Mouse (Mus musculus): ENCODE measurements around the gene Slc9a6. TPM values are rescaled to one million over a fixed set of nuclear protein-coding genes. Genes with fewer than 3 reads are reported as not detected.

Slc9a6 gene
- total and polyA plus RNA-seq, 3 experiments = 9.0 to 15.7 (median 15.0) TPM

DNA sequence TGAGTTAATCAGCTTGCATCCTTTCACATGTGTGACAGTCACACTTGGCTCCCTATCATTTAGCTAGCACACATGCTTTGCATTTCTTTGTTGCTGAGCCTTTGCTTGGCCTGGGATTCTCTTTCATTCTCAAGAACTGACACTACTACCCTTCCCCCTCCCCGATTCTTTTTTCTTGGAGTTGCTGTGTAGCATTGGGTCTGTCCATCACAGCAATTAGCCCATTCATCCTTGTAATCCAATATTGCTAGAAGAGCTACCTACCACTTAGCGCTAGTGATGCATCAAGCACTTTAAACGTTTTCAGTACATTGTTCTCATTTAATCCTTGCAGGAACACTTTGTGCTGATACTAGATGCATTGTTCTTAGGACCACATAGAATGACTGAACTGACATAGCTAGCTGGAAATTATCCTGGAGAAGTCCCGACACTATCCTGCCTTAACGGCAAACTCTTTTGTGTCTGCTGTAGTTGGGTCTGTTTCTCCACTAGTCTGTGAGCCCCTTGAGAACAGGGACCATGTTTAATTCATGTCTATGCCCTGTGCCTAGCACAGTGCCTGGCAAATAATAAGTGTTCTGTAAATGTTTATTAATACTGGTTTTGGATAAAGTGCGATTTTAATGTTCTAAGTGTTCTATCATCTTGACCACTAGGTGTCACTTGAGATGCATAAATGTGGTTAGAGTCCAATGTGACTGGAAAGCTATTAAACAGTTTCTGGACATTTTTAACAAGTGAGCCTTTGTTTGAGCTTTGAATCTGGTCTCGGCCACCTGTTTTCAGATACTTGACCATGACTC, 40.2 kb downstream of the Slc9a6 start:
- H3K36me3 ChIP-seq (replicated peaks) = peaks cover 11% of the 10 kb centered on the region
- DNase-seq (ENCODE audit: low spot score) (no peak), ATAC-seq (ENCODE audit: extremely low read depth, insufficient number of reproducible peaks, low FRiP score, poor library complexity, severe bottlenecking) (no peak; the same call in 1 of the 2 replicates)
- H3K27me3 ChIP-seq (ENCODE audit: insufficient read depth, low read length) = no peaks in the 10 kb centered on the region
- no peak overlapping the region for H3K4me3 ChIP-seq (ENCODE audit: low read depth, low read length)
- H3K9me3 ChIP-seq (replicated peaks) = no peaks in the 10 kb centered on the region
- TF ChIP-seq GATA1 (IDR thresholded peaks at IDR 0.05; ENCODE audit: borderline replicate concordance, low read length) = no peak
- no peak for TF ChIP-seq CTCF (IDR thresholded peaks at IDR 0.05; ENCODE audit: low read depth, low read length)
- TF ChIP-seq POLR2AphosphoS5 (IDR thresholded peaks at IDR 0.05; ENCODE audit: insufficient replicate concordance, low read depth, low read length) = no peak
- no peak for TF ChIP-seq GATA2 (IDR thresholded peaks at IDR 0.05; ENCODE audit: borderline replicate concordance, low read depth, low read length)
- H3K4me1 ChIP-seq (ENCODE audit: insufficient read depth, low read depth, low read length) = no peaks in the 10 kb centered on the region

DNA sequence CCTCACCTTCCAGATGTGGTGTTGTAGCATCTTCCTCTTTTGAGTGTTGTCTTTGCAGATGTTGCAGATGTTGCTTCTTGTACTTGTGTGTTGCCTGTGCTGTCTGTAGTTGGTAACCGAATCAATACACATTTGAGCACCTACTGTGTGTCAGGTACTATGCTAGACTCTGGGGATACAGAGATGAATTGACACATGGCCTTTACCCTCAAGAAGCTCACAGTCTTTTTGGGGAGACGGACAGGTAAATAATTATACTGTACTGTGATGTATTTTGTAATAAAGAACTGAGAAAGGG, 40.7 kb downstream of the Slc9a6 start:
- H3K27me3 ChIP-seq (ENCODE audit: insufficient read depth, low read length) = no peaks in the 10 kb centered on the region
- H3K4me1 ChIP-seq (ENCODE audit: insufficient read depth, low read depth, low read length) = no peaks in the 10 kb centered on the region
- no peak overlapping the region for H3K4me3 ChIP-seq (ENCODE audit: low read depth, low read length)
- no peaks in the 10 kb centered on the region for H3K9me3 ChIP-seq (replicated peaks)
- ATAC-seq (ENCODE audit: extremely low read depth, insufficient number of reproducible peaks, low FRiP score, poor library complexity, severe bottlenecking) = no peak
- no peak for DNase-seq (ENCODE audit: low spot score)
- H3K36me3 ChIP-seq (replicated peaks) = peaks cover 15% of the 10 kb centered on the region
- TF ChIP-seq TAL1 (conservative IDR thresholded peaks at IDR 0.05; ENCODE audit: low read depth, low read length) (no peak), GATA1 (IDR thresholded peaks at IDR 0.05; ENCODE audit: borderline replicate concordance, low read length) (no peak), GATA2 (IDR thresholded peaks at IDR 0.05; ENCODE audit: borderline replicate concordance, low read depth, low read length) (no peak), CTCF (IDR thresholded peaks at IDR 0.05; ENCODE audit: low read depth, low read length) (no peak), POLR2AphosphoS5 (IDR thresholded peaks at IDR 0.05; ENCODE audit: insufficient replicate concordance, low read depth, low read length) (no peak)

DNA sequence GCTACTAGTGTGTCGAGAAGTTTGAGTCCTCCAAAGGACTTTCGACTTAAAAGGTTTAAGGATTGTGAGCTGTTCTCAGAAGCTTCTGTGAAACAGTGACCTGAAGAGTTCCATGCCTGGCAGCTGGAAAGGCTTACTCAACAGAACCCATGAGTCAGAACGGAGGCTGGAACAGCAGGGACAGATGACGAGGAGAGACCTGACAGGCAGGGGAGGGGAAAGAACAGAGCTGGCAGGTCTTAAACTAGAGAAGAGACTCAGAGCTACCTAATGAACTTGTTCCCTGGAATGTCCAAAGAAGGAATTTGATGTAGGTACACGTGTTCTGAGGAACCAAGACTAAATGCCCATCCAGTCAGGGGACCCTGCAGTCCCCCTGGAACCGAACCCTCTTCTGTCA, 41.3 kb downstream of the Slc9a6 start:
- H3K36me3 ChIP-seq (replicated peaks) = peaks cover 14% of the 10 kb centered on the region
- no peak overlapping the region for H3K4me3 ChIP-seq (ENCODE audit: low read depth, low read length)
- no peak for DNase-seq (ENCODE audit: low spot score)
- H3K4me1 ChIP-seq (ENCODE audit: insufficient read depth, low read depth, low read length) = no peaks in the 10 kb centered on the region
- ATAC-seq (ENCODE audit: extremely low read depth, insufficient number of reproducible peaks, low FRiP score, poor library complexity, severe bottlenecking) = no peak
- H3K9me3 ChIP-seq (replicated peaks) = no peaks in the 10 kb centered on the region
- no peaks in the 10 kb centered on the region for H3K27me3 ChIP-seq (ENCODE audit: insufficient read depth, low read length)
- TF ChIP-seq TAL1 (conservative IDR thresholded peaks at IDR 0.05; ENCODE audit: low read depth, low read length) (no peak), CTCF (IDR thresholded peaks at IDR 0.05; ENCODE audit: low read depth, low read length) (no peak), GATA1 (IDR thresholded peaks at IDR 0.05; ENCODE audit: borderline replicate concordance, low read length) (no peak), GATA2 (IDR thresholded peaks at IDR 0.05; ENCODE audit: borderline replicate concordance, low read depth, low read length) (no peak), POLR2AphosphoS5 (IDR thresholded peaks at IDR 0.05; ENCODE audit: insufficient replicate concordance, low read depth, low read length) (no peak)

GRCm38 (mm10) chrX:56651738-56652137, 42.2 kb downstream of the Slc9a6 start:
- TF ChIP-seq CTCF (IDR thresholded peaks at IDR 0.05; ENCODE audit: low read depth, low read length) = no peak
- TF ChIP-seq GATA1 (IDR thresholded peaks at IDR 0.05; ENCODE audit: borderline replicate concordance, low read length) = no peak
- TF ChIP-seq POLR2AphosphoS5 (IDR thresholded peaks at IDR 0.05; ENCODE audit: insufficient replicate concordance, low read depth, low read length) = no peak
- TF ChIP-seq GATA2 (IDR thresholded peaks at IDR 0.05; ENCODE audit: borderline replicate concordance, low read depth, low read length) = no peak
- TF ChIP-seq TAL1 (conservative IDR thresholded peaks at IDR 0.05; ENCODE audit: low read depth, low read length) = no peak
- Histone ChIP-seq H3K27me3 (ENCODE audit: insufficient read depth, low read length) (no peaks in the 10 kb centered on the region), H3K36me3 (replicated peaks) (peaks cover 14% of the 10 kb centered on the region), H3K4me3 (ENCODE audit: low read depth, low read length) (no peak overlapping the region), H3K9me3 (replicated peaks) (no peaks in the 10 kb centered on the region), H3K4me1 (ENCODE audit: insufficient read depth, low read depth, low read length) (no peaks in the 10 kb centered on the region)
- ATAC-seq (ENCODE audit: extremely low read depth, insufficient number of reproducible peaks, low FRiP score, poor library complexity, severe bottlenecking) = no peak
- no peak for DNase-seq (ENCODE audit: low spot score)

GRCm38 (mm10) chrX:56655686-56656085, 46.1 kb downstream of the Slc9a6 start:
- Histone ChIP-seq H3K27me3 (ENCODE audit: insufficient read depth, low read length) (no peaks in the 10 kb centered on the region), H3K36me3 (replicated peaks) (peaks cover 25% of the 10 kb centered on the region), H3K4me1 (ENCODE audit: insufficient read depth, low read depth, low read length) (no peaks in the 10 kb centered on the region), H3K9me3 (replicated peaks) (no peaks in the 10 kb centered on the region), H3K4me3 (ENCODE audit: low read depth, low read length) (no peak overlapping the region)
- ATAC-seq (ENCODE audit: extremely low read depth, insufficient number of reproducible peaks, low FRiP score, poor library complexity, severe bottlenecking) (no peak), DNase-seq (ENCODE audit: low spot score) (no peak)
- TF ChIP-seq GATA1 (IDR thresholded peaks at IDR 0.05; ENCODE audit: borderline replicate concordance, low read length) (no peak), GATA2 (IDR thresholded peaks at IDR 0.05; ENCODE audit: borderline replicate concordance, low read depth, low read length) (no peak), POLR2AphosphoS5 (IDR thresholded peaks at IDR 0.05; ENCODE audit: insufficient replicate concordance, low read depth, low read length) (no peak), TAL1 (conservative IDR thresholded peaks at IDR 0.05; ENCODE audit: low read depth, low read length) (no peak), CTCF (IDR thresholded peaks at IDR 0.05; ENCODE audit: low read depth, low read length) (no peak)

GRCm38 (mm10) chrX:56659286-56659685, 49.7 kb downstream of the Slc9a6 start:
- H3K9me3 ChIP-seq (replicated peaks) = no peaks in the 10 kb centered on the region
- H3K27me3 ChIP-seq (ENCODE audit: insufficient read depth, low read length) = no peaks in the 10 kb centered on the region
- no peak for DNase-seq (ENCODE audit: low spot score)
- TF ChIP-seq GATA1 (IDR thresholded peaks at IDR 0.05; ENCODE audit: borderline replicate concordance, low read length) (no peak), GATA2 (IDR thresholded peaks at IDR 0.05; ENCODE audit: borderline replicate concordance, low read depth, low read length) (no peak), CTCF (IDR thresholded peaks at IDR 0.05; ENCODE audit: low read depth, low read length) (no peak), POLR2AphosphoS5 (IDR thresholded peaks at IDR 0.05; ENCODE audit: insufficient replicate concordance, low read depth, low read length) (no peak), TAL1 (conservative IDR thresholded peaks at IDR 0.05; ENCODE audit: low read depth, low read length) (no peak)
- peaks cover 22% of the 10 kb centered on the region for H3K36me3 ChIP-seq (replicated peaks)
- no peak for ATAC-seq (ENCODE audit: extremely low read depth, insufficient number of reproducible peaks, low FRiP score, poor library complexity, severe bottlenecking)
- H3K4me3 ChIP-seq (ENCODE audit: low read depth, low read length) = no peak overlapping the region
- no peaks in the 10 kb centered on the region for H3K4me1 ChIP-seq (ENCODE audit: insufficient read depth, low read depth, low read length)
